Mouse (Mus musculus) heart, postnatal 10 days (tissue): Measurements from ENCODE around the gene Igdcc4. TPM values are rescaled to one million over a fixed set of nuclear protein-coding genes. Genes with fewer than 3 reads are reported as not detected.

Experiments
- total RNA-seq, 2 experiments: library from RNA; stranded (reverse); gene quantifications; 2 replicates each; pipeline ENCODE4 v1.2.3; 2021

Igdcc4 gene
- total RNA-seq, 2 experiments from 2014 or later, result 14.4 to 15.6 TPM

Other genes starting within 250 kb of the Igdcc4 start
- under 1 TPM; 0.07 to 0.22 TPM for gene Slc24a1, start 149.9 kb upstream of the Igdcc4 start, total RNA-seq
- gene Ints14, start 140.6 kb upstream of the Igdcc4 start, total RNA-seq, result 10 to 100 TPM; 25.7 to 27.0 TPM
- gene Hacd3, start 79.8 kb upstream of the Igdcc4 start, total RNA-seq, result 10 to 100 TPM; 19.3 to 22.2 TPM
- 10 to 100 TPM; 66.6 to 72.7 TPM for gene Dpp8, start 69.1 kb upstream of the Igdcc4 start, total RNA-seq
- under 1 TPM; 0.22 to 0.40 TPM for gene Igdcc3, start 39.7 kb downstream of the Igdcc4 start, total RNA-seq
- 1 to 10 TPM; 5.1 to 5.9 TPM for gene Parp16, start 93.9 kb downstream of the Igdcc4 start, total RNA-seq
- 1 to 10 TPM; 5.4 to 6.6 TPM for gene Cilp, start 163.7 kb downstream of the Igdcc4 start, total RNA-seq
- 10 to 100 TPM; 76.3 to 83.4 TPM for gene Clpx, start 192.8 kb downstream of the Igdcc4 start, total RNA-seq
- gene Pdcd7, start 244.6 kb downstream of the Igdcc4 start, total RNA-seq, result 10 to 100 TPM; 11.1 to 14.7 TPM